Mouse (Mus musculus) spleen, adult 2 months (tissue): Measurements from ENCODE around the gene Ncoa1.

Experiments used
- CTCF ChIP-seq: fragments of 200-500 bp; IDR thresholded peaks from 2 replicates; pipeline ENCODE4 v1.5.1; 2011; ENCODE audit warnings: mild to moderate bottlenecking, inconsistent platforms; ENCODE audit not compliant: insufficient read depth, insufficient read length, insufficient replicate concordance; ENCODE audit errors: extremely low read depth
- POLR2A ChIP-seq: fragments of 200-500 bp; IDR thresholded peaks from 2 replicates; pipeline ENCODE4 v1.6.1; 2011; ENCODE audit warnings: low read depth, low read length, inconsistent platforms

DNA sequence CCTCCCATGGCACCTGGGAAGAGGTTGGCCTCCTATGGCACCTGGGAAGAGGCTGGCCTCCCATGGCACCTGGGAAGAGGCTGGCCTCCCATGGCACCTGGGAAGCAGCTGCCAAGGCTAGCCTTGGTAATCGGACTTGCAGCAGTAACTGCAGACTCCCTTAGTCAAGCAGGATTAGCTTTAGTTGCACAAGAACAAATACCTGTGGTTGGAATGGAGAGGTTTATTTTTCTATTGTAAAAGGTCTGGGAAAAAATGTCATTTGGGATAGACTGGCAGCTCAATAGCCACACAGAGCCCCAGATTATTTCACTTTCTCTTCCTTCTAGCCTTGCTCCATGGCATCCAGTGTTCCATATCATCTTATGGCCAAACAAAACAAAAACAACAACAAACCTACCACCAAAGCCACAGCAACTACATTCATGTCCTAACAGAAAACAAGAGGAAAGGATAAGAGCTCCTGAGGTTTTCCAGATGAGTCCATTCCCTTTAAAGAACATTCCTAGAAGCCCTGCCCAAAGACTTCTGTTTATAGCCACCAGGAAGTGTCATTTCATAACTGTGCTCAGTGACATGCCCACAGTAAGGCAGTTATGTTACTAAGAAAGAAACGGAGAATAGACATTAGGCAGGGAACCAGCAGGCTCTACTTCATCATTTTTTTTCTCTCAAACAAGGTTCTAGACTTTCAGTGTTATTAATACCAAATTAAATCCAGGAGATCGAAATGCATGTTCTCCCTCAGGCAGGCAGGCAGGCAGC, 46.7 kb downstream of the Ncoa1 start:
- TF ChIP-seq POLR2A (no peak), CTCF (no peak)
